Mouse (Mus musculus) brain, embryonic 14.5 days (tissue): ENCODE results near the gene Klf13.

ENCODE experiments used
- CTCF ChIP-seq: fragments of 200-500 bp; IDR thresholded peaks from 2 replicates; pipeline ENCODE4 v1.5.1; 2012; ENCODE audit warnings: inconsistent platforms, mild to moderate bottlenecking, moderate library complexity, borderline replicate concordance; ENCODE audit not compliant: insufficient read depth, insufficient read length; ENCODE audit errors: extremely low read depth
- POLR2A ChIP-seq: fragments of 200-500 bp; IDR thresholded peaks from 2 replicates; pipeline ENCODE4 v1.6.1; 2012; ENCODE audit warnings: mild to moderate bottlenecking, inconsistent platforms, borderline replicate concordance; ENCODE audit not compliant: poor library complexity, insufficient read depth, insufficient read length, severe bottlenecking; ENCODE audit errors: extremely low read depth

GRCm38 (mm10) chr7:63891488-63892075 is 47.1 kb downstream of the Klf13 start:
- TF ChIP-seq POLR2A (no peak), CTCF (no peak)
